Mouse (Mus musculus): ENCODE results near the gene Ssr2.
"Not testable (repeated sequence)": the region's sequence is repeated elsewhere in the genome, so short reads cannot be mapped to it uniquely, and the experiment has no call there.

Gene Ssr2

DNA sequence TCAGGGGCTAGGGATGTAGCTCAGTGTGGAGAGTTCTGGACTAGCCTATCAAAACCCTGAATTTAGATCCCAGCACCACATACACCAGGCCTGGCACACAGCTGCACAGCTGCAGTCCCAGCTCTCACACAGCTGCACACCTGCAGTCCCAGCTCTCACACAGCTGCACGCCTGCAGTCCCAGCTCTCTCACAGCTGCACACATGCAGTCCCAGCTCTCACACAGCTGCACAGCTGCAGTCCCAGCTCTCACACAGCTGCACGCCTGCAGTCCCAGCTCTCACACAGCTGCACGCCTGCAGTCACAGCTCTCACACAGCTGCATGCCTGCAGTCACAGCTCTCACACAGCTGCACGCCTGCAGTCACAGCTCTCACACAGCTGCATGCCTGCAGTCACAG is 20.9 kb downstream of the Ssr2 start:
- in situ Hi-C loops (cut with MboI, MseI): loop anchor here (5.0 kb wide), 1 partner anchor 36 kb away; no protein-coding TSS in a partner anchor

DNA sequence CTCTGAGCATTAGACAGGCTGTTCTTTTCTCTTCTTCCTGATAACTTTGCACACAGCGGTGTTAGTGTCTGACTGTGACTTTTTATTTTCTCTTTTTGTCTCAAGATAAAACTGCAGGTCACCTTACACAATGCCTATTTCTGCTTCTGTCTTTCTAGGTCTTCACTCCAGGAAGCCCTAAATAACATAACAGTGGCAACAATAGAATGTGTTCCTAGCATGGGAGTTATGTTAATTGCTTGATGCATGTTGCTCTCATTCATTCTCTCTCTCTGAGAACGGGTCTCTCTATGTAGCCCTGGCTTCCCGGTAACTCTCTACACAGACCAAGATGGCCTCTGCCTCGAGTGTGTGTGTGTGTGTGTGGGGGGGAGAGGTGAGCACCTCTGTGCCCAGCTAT is 26.8 kb downstream of the Ssr2 start:
- in situ Hi-C loops (cut with MboI, MseI): no loop called here

DNA sequence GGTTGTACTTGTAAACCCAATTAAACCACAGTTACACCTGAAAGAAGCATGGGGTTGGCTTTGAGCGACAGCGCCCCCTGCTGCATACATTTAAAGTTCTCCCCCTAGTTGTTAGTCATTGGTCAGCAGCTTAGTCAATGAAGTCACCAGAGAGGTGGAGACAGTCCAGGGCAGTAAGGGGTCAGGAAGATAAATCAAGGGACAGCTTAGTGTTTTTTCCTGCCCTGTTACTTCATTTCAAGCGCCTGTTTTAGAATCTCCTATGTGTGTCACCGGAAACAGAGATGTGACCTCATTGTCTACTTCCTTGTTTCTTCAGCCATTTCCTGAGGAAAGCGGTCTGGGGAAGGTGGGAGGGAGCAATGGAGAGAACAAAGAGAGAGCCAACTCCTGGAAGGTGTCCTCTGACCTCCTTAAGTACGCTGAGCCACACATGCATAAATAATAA is 28.1 kb downstream of the Ssr2 start:
- in situ Hi-C loops (cut with MboI, MseI): no loop called here

GRCm38 (mm10) chr3:88604863-88605262 is 29.2 kb downstream of the Ssr2 start:
- in situ Hi-C loops (cut with MboI, MseI): no loop called here

DNA sequence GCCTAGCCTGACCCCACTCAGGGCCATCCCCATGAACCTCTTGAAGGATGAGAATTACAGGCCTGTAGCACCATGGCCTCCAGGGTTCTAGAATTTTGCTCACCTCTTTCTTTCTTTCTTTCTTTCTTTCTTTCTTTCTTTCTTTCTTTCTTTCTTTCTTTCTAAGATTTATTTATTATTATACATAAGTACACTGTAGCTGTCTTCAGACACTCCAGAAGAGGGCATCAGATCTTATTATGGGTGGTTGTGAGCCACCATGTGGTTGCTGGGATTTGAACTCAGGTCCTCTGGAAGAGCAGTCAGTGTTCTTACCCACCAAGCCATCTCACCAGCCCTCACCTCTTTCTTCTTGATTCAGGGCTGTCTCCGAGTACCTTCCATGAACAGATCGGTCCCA is 30.0 kb downstream of the Ssr2 start, which contains the start of gene Arhgef2:
TSS of gene Arhgef2 (plus strand) at position 301 of the 400 bp plus-strand sequence.
- in situ Hi-C loops (cut with MboI, MseI): not testable (repeated sequence)

GRCm38 (mm10) chr3:88607065-88607757 is 31.5 kb downstream of the Ssr2 start:
- in situ Hi-C loops (cut with MboI, MseI): no loop called here

DNA sequence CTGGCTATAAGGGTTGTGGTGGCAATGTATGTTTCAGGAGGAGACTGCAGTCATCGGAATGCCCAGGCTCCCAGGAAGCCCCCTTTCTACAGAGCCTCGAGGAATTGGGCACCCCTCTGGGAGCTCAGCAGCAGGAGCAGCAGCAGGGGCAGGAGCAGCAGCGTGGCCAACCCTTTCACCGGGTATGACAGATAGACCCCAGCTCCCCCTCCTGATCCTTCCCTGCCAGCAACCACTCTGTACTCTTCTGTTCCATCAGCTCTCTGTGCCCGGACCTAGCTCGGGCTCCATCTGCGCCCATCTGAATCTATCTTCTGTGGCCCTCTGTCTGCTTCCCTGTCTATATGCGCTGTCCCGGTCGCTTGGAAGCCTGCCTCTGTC is 32.1 kb downstream of the Ssr2 start:
- in situ Hi-C loops (cut with MboI, MseI): no loop called here

DNA sequence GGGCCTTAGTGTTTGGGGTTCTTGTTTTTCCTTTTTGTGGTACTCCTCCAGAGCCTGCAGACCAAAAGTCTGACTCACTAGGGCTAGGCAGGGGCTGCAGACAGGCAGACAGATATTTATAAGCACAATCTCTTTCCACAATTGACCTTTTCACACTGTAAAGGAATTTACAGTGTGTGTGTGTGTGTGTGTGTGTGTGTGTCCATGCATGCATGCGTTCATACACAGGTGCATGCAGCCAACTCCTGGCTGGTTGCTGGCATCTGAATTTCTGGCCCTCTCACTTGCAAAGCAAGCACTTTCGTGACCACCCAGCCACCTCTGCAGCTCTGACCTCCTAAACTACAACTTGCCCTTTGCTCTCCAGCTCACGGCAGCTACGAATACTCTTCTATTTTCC is 33.4 kb downstream of the Ssr2 start:
- in situ Hi-C loops (cut with MboI, MseI): no loop called here

- in situ Hi-C loops (cut with MboI, MseI): no loop called here
Measured at GRCm38 (mm10) chr3:88614418-88614817, 38.7 kb downstream of the Ssr2 start.

- in situ Hi-C loops (cut with MboI, MseI): no loop called here
Measured at GRCm38 (mm10) chr3:88615117-88615516, 39.4 kb downstream of the Ssr2 start.

- in situ Hi-C loops (cut with MboI, MseI): no loop called here
Measured at GRCm38 (mm10) chr3:88615902-88616391, 40.3 kb downstream of the Ssr2 start.

DNA sequence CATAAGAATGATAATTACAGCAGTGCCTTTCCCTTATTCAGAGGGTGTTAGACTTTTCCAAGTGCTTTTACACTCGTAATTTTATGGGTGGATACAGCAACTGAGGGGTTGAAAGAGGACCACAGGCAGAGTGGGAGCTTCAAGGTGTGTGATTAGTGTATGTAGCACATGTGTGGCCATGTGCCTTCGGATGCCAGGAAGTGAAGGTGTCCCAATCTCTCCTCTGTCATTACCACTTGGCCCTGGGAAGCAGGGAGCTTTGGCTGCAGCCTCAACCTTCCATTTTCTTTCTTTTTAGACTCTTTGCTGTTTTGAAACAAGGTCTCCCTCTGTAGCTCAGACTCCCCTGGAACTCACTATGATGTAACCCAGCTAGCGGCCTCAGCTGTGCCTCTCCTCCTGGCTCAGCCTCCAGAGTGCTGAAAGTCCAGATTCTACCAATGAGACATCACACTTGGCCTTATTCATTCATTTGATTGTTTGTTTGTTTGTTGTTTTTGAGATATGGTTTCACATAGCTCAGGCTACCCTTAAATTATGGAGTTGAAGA is 41.4 kb downstream of the Ssr2 start:
- in situ Hi-C loops (cut with MboI, MseI): no loop called here

DNA sequence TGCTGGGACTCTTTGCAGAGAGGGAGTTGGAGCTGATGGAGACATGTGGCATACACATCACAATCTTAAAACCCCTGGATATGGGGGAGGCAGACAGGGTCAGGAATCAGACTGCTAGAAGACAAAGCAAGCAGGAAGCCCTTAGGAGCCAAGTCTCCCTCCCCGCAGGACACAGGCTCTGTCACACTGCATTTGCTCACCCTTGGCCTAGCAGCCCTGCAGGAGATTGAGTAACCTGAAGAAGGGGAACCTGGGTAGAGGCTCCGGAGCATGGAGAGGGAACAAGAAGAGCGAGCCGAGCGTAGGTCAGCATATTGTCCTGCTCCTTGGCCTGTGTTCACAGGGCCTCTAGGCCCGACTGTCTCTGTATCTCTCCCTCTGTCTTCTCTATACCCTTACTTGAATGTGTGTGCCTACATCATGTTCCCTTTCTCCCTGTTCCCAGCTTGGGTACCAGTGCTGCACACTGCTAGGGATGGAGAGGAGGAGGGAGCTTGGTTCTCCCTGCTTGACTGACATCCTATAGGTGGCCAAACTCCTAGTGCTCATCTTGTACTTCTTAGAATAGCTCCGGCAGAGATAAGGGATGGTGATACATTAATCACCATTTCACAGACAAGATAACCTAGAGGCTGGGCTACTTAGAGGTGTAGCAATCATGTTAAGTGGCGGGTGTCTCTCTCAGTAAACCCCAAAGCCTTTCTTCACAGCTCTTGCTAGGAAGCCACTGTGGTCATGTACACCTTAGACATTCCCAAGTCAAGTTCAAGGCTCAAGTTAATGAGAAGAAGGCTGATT is 42.6 kb downstream of the Ssr2 start:
- in situ Hi-C loops (cut with MboI, MseI): no loop called here

DNA sequence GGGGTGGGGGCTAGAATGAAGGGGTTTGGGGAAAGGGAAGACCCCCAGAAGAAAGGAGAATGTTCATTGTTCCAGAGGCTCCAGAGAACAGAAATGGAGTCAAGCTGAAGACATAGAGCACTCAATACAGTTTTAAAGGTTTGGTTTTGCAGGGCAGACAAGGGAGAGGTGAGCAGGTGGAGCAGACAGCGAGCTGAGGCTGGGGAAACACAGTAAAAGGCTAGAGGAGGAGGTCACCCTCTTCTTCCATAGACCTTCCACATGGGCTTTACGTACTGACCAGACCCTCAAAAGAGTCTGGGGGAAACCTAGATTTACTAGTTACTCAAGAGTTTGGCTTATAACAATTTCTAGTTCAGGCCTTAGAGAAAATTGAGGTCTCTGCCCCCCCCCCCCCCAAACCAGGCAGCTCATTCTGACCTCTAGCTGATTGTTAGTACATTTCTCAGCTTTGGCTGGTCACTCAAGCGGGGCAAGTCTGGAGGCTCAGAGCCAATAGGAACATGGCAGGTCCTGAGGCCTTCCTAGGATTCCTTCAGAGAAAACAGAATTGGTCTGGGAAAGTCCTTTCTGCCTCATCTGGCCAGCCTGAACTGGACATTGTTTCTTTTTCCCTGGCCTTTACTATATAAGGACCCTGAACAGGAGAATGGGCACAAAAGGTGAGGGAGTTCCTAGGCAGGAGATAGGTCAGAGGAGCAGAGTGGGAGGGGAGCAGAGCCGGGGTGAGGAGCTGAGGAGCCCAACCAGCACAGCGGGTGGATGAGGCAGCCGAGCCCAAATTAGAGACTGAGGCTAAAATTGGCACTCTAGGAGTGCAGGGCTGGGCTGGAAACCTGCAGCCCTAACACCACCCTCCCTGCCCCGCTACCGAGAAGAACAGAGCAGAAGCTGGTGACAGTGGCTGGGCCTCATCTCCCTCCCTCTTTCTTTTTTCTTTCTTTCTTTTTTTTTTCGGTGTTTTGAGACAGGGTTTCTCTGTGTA is 43.7 kb downstream of the Ssr2 start:
- in situ Hi-C loops (cut with MboI, MseI): no loop called here

GRCm38 (mm10) chr3:88620146-88620991 is 44.7 kb downstream of the Ssr2 start:
- in situ Hi-C loops (cut with MboI, MseI): no loop called here

GRCm38 (mm10) chr3:88620992-88621536 is 45.4 kb downstream of the Ssr2 start:
- in situ Hi-C loops (cut with MboI, MseI): no loop called here

- in situ Hi-C loops (cut with MboI, MseI): no loop called here
Measured at GRCm38 (mm10) chr3:88621537-88622112, 45.9 kb downstream of the Ssr2 start.

DNA sequence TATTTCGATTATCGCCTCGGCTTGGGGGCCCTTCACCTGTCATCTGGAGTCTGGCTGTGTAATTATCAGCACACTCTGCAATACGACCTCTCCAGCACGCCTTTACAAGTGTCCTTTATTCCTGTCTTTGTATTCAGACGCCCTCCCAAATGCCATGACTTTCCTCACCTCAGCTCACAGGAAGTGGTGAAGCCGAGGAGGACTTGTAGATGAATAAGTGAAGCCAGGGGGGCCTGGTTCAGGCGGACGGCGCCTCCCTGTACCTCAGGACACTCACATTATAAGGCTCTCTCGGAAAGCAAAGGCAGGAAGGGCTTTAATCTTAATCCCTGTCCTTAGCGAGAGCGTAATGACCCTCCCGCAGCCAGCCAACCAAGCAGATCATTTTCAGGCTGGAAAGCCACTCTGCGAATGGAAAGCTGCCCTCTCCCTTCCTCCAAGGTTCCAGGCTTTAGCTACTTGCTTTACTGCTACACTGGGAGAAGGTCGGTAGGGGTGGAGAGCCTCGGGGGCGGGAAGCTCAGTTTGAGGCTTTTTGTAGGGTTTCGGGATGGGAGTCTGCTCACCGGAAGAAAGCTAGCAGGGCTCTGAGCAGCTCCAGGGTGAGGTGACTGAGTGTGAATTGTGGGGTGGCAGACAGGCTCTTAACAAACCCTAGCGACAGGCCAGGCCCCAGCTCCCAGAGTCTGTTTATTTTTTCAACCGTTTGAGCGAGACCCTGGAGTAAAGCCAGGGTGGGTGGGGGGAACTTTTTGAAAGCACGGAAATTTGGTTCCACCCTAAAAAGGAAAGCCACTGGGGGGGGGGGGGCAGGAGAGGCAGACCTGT is 46.7 kb downstream of the Ssr2 start:
- in situ Hi-C loops (cut with MboI, MseI): no loop called here

- in situ Hi-C loops (cut with MboI, MseI): no loop called here
Measured at GRCm38 (mm10) chr3:88622941-88623345, 47.3 kb downstream of the Ssr2 start.
